Mouse (Mus musculus): ENCODE measurements around the gene Cyp39a1.

Cyp39a1 gene

DNA sequence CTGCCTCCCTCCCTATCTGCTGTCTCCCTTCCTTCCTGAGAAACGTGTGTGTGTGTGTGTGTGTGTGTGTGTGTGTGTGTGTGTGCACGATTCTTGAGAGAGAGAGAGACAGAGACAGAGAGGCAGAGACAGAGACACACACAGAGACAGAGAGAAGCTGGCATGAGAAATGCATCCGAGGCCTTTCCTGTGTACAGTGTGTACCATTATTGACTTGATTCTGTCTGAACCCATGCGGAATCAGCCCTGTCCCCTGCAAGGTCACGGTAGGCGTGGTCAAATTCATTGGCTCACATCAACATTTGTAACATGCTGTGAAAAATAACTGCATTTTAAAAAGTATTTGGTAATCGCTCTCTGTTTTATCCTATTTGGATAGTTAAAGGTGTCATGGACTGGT lies 16.9 kb downstream of the Cyp39a1 start:
- DNase-seq (ENCODE audit: low spot score): no peak

DNA sequence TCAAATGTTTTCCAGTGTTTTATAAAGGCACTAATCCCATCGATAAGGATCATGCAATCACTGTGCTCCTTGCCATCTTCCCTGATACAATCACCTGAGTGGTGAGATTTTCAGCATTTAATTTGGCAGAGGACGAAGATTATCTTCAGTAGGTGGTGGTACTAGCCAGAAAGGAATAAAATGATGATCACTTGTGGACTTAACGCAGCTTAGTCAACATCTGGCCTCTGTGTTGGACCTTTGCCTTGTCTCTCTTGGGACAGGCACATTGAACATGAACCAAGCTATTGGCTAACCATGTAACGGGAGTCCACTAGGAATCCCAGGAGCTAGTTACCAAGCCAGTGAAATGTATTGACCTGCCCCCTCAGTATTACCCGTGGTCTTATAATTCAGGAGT lies 17.4 kb downstream of the Cyp39a1 start:
- DNase-seq (ENCODE audit: low spot score): no peak

- DNase-seq (ENCODE audit: low spot score): no peak
Measured at GRCm38 (mm10) chr17:43689591-43689990, 22.4 kb downstream of the Cyp39a1 start.

DNA sequence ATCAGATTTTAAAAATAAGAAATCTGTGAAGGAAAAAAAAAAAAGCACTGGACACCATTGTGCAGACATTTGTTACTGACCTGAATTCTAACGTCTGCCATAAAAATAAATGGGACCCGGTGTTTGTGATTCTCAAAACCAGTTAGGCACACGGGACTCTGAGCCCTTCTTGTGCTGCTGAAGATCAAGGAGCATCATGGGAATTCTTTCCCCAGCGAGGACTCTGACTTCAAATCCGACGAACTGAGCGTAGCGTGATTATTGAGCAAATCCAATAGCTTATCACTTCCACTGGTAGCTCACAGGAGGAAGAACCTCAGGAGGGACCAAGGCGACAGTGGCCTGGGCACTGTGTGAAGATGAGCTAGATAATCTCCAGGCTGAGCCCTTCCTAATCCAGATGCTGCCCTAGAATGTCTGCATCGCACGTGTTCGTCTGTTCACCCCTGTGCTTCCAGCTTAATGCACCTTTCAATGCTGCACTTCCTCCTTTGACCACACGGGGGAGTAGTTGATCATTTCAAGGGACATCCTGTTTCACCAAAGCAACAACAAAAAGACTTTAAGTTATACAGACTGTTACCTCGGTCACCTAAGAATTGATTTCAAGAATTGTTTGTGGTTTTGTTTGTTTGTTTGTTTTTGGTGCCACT lies 31.9 kb downstream of the Cyp39a1 start:
- DNase-seq (ENCODE audit: low spot score): peak; percentile 35

- DNase-seq (ENCODE audit: low spot score): no peak
Measured at GRCm38 (mm10) chr17:43701060-43701459, 33.8 kb downstream of the Cyp39a1 start.

GRCm38 (mm10) chr17:43704216-43704930 lies 37.1 kb downstream of the Cyp39a1 start:
- no peak for DNase-seq (ENCODE audit: low spot score)

DNA sequence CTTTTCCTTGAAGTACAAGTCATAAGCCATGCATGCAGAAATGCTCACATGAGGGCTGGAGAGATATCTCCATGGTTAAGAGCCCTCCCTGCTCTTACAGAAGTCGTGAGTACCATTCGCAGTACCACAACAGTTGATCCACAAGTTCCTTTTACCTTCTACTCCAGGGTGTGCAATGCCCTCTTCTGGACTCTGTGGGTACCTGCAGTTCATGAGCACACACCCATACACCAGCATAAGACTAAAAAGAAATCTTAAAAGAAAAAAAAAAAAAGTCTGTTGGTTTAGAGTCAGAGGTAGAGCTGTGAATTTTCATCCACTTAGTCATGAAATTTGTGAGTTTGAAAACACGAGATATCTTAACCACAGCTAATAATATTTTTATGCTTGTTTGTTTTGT lies 39.5 kb downstream of the Cyp39a1 start:
- no peak for DNase-seq (ENCODE audit: low spot score)

GRCm38 (mm10) chr17:43707254-43707653 lies 40.0 kb downstream of the Cyp39a1 start:
- no peak for DNase-seq (ENCODE audit: low spot score)

GRCm38 (mm10) chr17:43711557-43712352 lies 44.5 kb downstream of the Cyp39a1 start:
- no peak for DNase-seq (ENCODE audit: low spot score)

GRCm38 (mm10) chr17:43714191-43714590 lies 47.0 kb downstream of the Cyp39a1 start:
- DNase-seq (ENCODE audit: low spot score): no peak

GRCm38 (mm10) chr17:43716601-43717000 lies 49.4 kb downstream of the Cyp39a1 start:
- no peak for DNase-seq (ENCODE audit: low spot score)

DNA sequence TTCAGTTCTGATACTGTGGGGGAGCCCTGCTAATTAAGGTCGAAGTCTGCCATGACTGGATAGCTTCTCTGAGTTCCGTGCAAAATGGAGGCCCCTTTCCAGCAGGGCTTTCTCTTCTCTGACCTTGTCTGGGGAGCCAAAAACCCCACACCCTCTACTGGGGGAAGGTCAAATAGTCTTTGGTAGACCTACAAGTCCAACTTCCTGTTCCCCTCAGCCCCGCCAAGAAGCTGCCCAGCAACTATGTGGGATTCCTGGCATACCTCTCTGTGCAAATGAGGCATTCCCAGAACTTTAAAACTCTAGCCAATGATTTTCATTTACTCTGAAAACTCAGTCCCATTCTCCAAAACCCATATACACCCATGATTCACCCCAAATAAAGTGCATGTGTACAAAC lies 52.2 kb downstream of the Cyp39a1 start:
- DNase-seq (ENCODE audit: low spot score): no peak

- DNase-seq (ENCODE audit: low spot score): no peak
Measured at GRCm38 (mm10) chr17:43724480-43724879, 57.3 kb downstream of the Cyp39a1 start.

DNA sequence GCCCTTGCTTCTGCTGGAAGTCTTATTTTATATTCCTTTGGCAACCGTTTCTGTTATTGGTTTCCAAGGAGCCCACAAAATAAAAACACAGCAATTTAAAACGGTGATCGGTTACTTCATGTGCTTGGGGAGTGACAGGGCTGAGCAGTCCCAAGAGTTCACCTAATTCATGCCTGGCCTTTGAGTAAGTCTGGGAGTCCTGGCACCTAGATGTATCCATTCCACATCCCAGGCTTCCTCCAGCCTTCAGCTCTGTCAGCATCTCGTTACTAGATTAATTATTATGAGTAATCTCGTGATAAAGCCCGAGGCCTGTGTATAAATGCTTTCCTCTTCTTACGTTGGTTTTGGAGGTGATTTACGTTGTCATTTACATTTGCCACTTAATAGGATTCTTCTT lies 64.1 kb downstream of the Cyp39a1 start:
- DNase-seq (ENCODE audit: low spot score): no peak

DNA sequence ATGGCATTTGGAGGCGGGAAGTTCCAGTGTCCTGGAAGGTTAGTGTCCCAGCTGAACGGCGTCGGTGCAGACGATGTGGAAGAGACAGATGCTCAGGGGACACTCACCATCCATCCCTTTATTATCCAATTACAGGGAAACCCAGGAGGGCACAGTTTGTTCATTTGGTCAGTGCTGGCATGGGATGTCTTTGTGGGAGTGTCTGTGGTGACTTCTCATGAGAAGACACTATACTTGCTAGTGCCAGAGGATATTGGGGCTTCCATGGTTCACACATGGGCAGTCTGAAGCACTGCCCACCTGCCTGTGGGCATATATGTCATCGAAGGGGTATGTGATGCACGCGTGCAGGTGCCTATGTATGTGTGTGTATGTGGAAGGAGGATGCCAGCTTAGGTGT lies 64.8 kb downstream of the Cyp39a1 start:
- DNase-seq (ENCODE audit: low spot score): no peak

DNA sequence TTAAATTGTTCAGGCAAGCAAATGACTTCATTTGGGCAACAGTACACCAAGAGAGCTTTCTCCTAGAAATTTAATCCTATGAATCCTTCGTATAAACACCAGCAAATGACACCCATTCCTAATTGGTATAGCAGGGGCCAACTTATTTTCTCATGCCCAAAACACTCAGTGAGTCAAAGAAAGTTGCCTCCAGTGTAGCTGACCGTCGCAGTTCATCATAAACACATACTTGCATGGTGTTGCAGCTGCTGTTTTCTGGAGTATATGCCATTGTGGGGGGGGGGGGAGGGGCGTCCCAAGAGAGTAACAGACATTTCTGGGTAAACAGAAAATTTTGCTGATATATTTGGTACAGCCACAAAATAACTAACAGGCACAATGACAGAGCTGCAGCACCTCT lies 67.0 kb downstream of the Cyp39a1 start:
- no peak for DNase-seq (ENCODE audit: low spot score)

GRCm38 (mm10) chr17:43743933-43744332 lies 76.7 kb downstream of the Cyp39a1 start:
- no peak for DNase-seq (ENCODE audit: low spot score)

DNA sequence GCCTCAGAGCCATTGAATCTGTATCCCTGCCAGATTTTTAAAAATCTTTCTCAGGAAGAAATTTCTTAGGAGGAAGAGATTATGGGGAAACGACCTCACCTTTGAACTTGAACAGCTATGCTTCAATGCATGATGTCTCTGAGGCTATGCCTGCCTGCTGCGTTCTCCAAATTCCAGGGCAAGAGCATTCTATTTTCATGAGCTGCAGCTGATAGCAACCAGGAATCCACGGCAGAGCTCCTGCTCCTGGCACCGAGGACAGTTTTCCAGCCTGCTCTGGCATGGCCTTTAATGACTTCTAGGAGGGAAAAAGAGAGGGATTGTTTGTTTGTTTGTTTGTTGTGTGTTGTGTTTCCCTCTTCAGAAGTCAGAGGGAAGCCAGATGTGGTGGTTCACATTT lies 77.2 kb downstream of the Cyp39a1 start:
- no peak for DNase-seq (ENCODE audit: low spot score)

DNA sequence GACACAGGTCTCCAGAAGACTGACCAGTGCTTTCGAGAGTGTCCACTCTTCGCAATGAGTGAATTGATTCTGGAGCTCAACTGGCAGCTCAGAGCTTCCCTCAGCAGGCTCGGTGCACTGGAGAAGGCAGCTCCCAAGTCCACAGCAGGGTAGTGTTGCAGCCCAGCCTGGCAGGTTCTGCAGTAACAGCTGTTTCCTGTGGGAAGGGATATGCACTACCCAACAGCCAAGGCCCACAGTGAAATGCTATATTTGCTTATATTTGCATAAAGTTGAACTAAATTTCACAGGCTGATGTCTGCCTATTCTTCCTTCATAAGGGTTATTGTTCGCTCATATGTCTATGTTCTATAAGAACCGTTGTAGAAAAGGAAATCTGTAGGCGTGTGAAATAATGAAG lies 83.9 kb downstream of the Cyp39a1 start:
- DNase-seq (ENCODE audit: low spot score): no peak

GRCm38 (mm10) chr17:43752811-43753210 lies 85.6 kb downstream of the Cyp39a1 start:
- no peak for DNase-seq (ENCODE audit: low spot score)

DNA sequence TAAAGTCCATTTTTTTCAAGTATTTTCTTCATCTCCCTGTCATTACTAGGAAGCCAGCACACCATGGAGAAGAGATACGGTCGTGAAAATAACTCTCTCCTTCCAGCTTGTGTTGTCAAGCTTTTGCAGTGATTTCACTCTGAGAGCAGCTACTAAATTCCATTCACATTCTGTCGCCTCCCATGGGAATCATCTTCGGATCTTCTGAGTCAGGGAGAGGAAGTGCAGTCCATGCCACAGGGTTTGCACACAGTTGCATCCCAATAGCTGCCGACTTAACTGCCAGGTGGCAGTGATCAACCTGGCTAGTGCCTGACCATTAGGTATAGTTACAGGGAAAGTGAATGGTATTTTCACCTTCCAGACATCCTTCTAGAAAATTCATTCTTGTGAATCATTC lies 87.5 kb downstream of the Cyp39a1 start:
- no peak for DNase-seq (ENCODE audit: low spot score)

DNA sequence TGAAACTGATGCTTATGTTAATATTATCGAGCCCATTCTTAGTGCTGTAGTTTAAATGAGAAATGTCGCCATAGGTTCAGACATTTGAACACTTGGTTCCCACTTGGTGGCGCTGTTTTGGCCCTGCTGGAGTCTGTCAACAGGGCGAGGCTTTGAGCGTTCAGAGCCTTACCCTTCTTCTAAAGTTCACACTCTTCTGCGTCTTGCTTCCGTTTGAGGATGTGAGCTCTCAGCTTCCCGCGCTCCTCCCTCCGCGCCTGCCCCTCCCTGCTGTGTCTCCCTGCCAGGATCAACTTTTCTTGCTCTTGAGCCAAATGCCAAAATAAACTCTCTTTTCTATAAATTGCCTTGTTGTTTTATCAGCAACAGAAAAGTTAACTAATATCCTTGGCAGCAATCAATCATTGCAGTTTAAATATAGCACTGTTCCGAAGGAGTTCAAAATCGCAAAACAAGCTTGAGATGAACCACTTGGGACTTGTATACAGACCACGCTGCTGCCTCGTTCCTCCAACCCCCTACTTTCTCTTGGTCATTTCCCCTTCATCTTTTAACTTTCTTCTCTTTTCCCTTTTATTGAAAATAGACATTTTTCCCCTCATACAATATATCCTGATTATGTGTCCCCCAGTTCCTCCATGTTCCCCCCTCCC lies 91.5 kb downstream of the Cyp39a1 start:
- DNase-seq (ENCODE audit: low spot score): no peak

GRCm38 (mm10) chr17:43784531-43784930 lies 117.3 kb downstream of the Cyp39a1 start:
- DNase-seq (ENCODE audit: low spot score): no peak

All from spleen, adult 12 weeks (tissue).